Mouse (Mus musculus) inflammation-experienced regulatory T-cells (primary cell): Measurements from ENCODE around the gene Rhox4e. TPM values are rescaled to one million over a fixed set of nuclear protein-coding genes. Genes with fewer than 3 reads are reported as not detected.

Experiments used
- polyA plus RNA-seq, 2 experiments: library from polyadenylated mRNA; unstranded; fragments of 100-300 nt; shearing (Covaris generic); gene quantifications; one replicate each; pipeline ENCODE4 v1.2.1; 2017

Rhox4e gene
- polyA plus RNA-seq: 1 to 10 TPM in 1 of 2 experiments, under 1 TPM in 1; 0.35 to 2.6 TPM

GRCm38 (mm10) chrX:37557112-37557511 lies at the start of gene Rhox4e:
Gene Rhox4e (plus strand): TSS chrX:37557412.

GRCm38 (mm10) chrX:37514059-37514458 lies 43.2 kb upstream of the Rhox4e start, which contains the start of gene Rhox4d:
Gene Rhox4d (plus strand): TSS chrX:37514359.

GRCm38 (mm10) chrX:37530152-37530551 lies 27.1 kb upstream of the Rhox4e start, which contains the start of gene Rhox2e:
Gene Rhox2e (plus strand): TSS chrX:37530452.

GRCm38 (mm10) chrX:37541719-37542118 lies 15.5 kb upstream of the Rhox4e start, which contains the start of gene Rhox3e:
Gene Rhox3e (plus strand): TSS chrX:37542019.

GRCm38 (mm10) chrX:37571105-37571504 lies 13.9 kb downstream of the Rhox4e start, which contains the start of gene Rhox2f:
Gene Rhox2f (plus strand): TSS chrX:37571405.

GRCm38 (mm10) chrX:37580692-37581091 lies 23.5 kb downstream of the Rhox4e start, which contains the start of gene Rhox3f:
Gene Rhox3f (plus strand): TSS chrX:37580992.

GRCm38 (mm10) chrX:37607604-37608003 lies 50.4 kb downstream of the Rhox4e start, which contains the start of gene Rhox4f:
Gene Rhox4f (minus strand): TSS chrX:37607704.

Other genes with a start within 250 kb of the Rhox4e start
- not detected for gene Rhox3a2, start 177.4 kb upstream of the Rhox4e start, polyA plus RNA-seq
- gene Rhox4a2, start 166.6 kb upstream of the Rhox4e start, polyA plus RNA-seq: under 1 TPM in 1 of 2 experiments, not detected in 1; 0.71 TPM
- not detected for gene Rhox2b, start 145.3 kb upstream of the Rhox4e start, polyA plus RNA-seq
- gene Rhox4b, start 124.9 kb upstream of the Rhox4e start, polyA plus RNA-seq: 1 to 10 TPM in 1 of 2 experiments, not detected in 1; 1.8 TPM
- not detected for gene Rhox2c, start 103.7 kb upstream of the Rhox4e start, polyA plus RNA-seq
- 1 to 10 TPM in 1 of 2 experiments, not detected in 1; 1.5 TPM for gene Rhox3c, start 98.8 kb upstream of the Rhox4e start, polyA plus RNA-seq
- under 1 TPM in 1 of 2 experiments, not detected in 1; 0.10 TPM for gene Rhox4c, start 77.1 kb upstream of the Rhox4e start, polyA plus RNA-seq
- gene Rhox2d, start 64.0 kb upstream of the Rhox4e start, polyA plus RNA-seq: not detected
- under 1 TPM; 0.34 to 0.47 TPM for gene Rhox4d, start 43.1 kb upstream of the Rhox4e start, polyA plus RNA-seq
- not detected for gene Rhox2e, start 27.0 kb upstream of the Rhox4e start, polyA plus RNA-seq
- gene Rhox3e, start 15.4 kb upstream of the Rhox4e start, polyA plus RNA-seq: not detected
- gene Rhox2f, start 14.0 kb downstream of the Rhox4e start, polyA plus RNA-seq: not detected
- gene Rhox3f, start 23.6 kb downstream of the Rhox4e start, polyA plus RNA-seq: not detected
- gene Rhox4f, start 50.3 kb downstream of the Rhox4e start, polyA plus RNA-seq: not detected
- not detected for gene Rhox3g, start 71.2 kb downstream of the Rhox4e start, polyA plus RNA-seq
- not detected for gene Rhox2g, start 86.1 kb downstream of the Rhox4e start, polyA plus RNA-seq
- not detected for gene Rhox4g, start 93.9 kb downstream of the Rhox4e start, polyA plus RNA-seq
- not detected for gene Rhox3h, start 111.4 kb downstream of the Rhox4e start, polyA plus RNA-seq
- not detected for gene Rhox2h, start 115.9 kb downstream of the Rhox4e start, polyA plus RNA-seq
- not detected for gene Rhox5, start 247.4 kb downstream of the Rhox4e start, polyA plus RNA-seq